Mouse (Mus musculus): ENCODE measurements at regions not wholly inside any gene's neighbourhood (a gene's known extent, or its start where the extent isn't known, plus 50 kb on each side); places are given as distances from the start of the nearest gene placed in this dataset.

- DNase-seq (ENCODE audit: low spot score): no peak
Measured at GRCm38 (mm10) chr13:11490766-11491165, 616.0 kb downstream of the Ryr2 start.

- DNase-seq (ENCODE audit: low spot score): no peak
Measured at GRCm38 (mm10) chr13:11483142-11483541, 623.6 kb downstream of the Ryr2 start.

GRCm38 (mm10) chr13:11482701-11483100, 624.0 kb downstream of the Ryr2 start:
- DNase-seq (ENCODE audit: low spot score): no peak

- no peak for DNase-seq (ENCODE audit: low spot score)
Measured at GRCm38 (mm10) chr13:11460251-11460650, 646.5 kb downstream of the Ryr2 start.

- no peak for DNase-seq (ENCODE audit: low spot score)
Measured at GRCm38 (mm10) chr13:11455113-11455512, 651.6 kb downstream of the Ryr2 start.

- no peak for DNase-seq (ENCODE audit: low spot score)
Measured at GRCm38 (mm10) chr13:11452448-11452847, 654.3 kb downstream of the Ryr2 start.

GRCm38 (mm10) chr13:11432465-11433339, 674.0 kb downstream of the Ryr2 start:
- DNase-seq (ENCODE audit: low spot score): peak; percentile 13

GRCm38 (mm10) chr13:11426820-11427219, 679.9 kb downstream of the Ryr2 start:
- DNase-seq (ENCODE audit: low spot score): no peak

- no peak for DNase-seq (ENCODE audit: low spot score)
Measured at GRCm38 (mm10) chr13:11392027-11392426, 714.7 kb downstream of the Ryr2 start.

GRCm38 (mm10) chr13:11375452-11375851, 731.3 kb downstream of the Ryr2 start:
- no peak for DNase-seq (ENCODE audit: low spot score)

GRCm38 (mm10) chr13:11369456-11369855, 737.3 kb downstream of the Ryr2 start:
- DNase-seq (ENCODE audit: low spot score): no peak

- no peak for DNase-seq (ENCODE audit: low spot score)
Measured at GRCm38 (mm10) chr13:11362872-11363271, 743.9 kb downstream of the Ryr2 start.

GRCm38 (mm10) chr13:11348502-11348849, 758.3 kb downstream of the Ryr2 start:
- no peak for DNase-seq (ENCODE audit: low spot score)

- DNase-seq (ENCODE audit: low spot score): no peak
Measured at GRCm38 (mm10) chr13:11347787-11348501, 758.8 kb downstream of the Ryr2 start.

- no peak for DNase-seq (ENCODE audit: low spot score)
Measured at GRCm38 (mm10) chr13:11344500-11344899, 762.2 kb downstream of the Ryr2 start.

- no peak for DNase-seq (ENCODE audit: low spot score)
Measured at GRCm38 (mm10) chr13:11338297-11338616, 768.5 kb downstream of the Ryr2 start.

- DNase-seq (ENCODE audit: low spot score): no peak
Measured at GRCm38 (mm10) chr13:11337610-11338296, 769.0 kb downstream of the Ryr2 start.

- DNase-seq (ENCODE audit: low spot score): no peak
Measured at GRCm38 (mm10) chr13:11336958-11337357, 769.8 kb downstream of the Ryr2 start.

- DNase-seq (ENCODE audit: low spot score): no peak
Measured at GRCm38 (mm10) chr13:11331991-11332390, 774.8 kb downstream of the Ryr2 start.

- DNase-seq (ENCODE audit: low spot score): no peak
Measured at GRCm38 (mm10) chr13:11308716-11309115, 798.0 kb downstream of the Ryr2 start.

- DNase-seq (ENCODE audit: low spot score): no peak
Measured at GRCm38 (mm10) chr13:11295493-11295892, 811.3 kb downstream of the Ryr2 start.

- DNase-seq (ENCODE audit: low spot score): peak; percentile 32
Measured at GRCm38 (mm10) chr13:11294689-11295088, 812.1 kb downstream of the Ryr2 start.

GRCm38 (mm10) chr13:11293750-11294149, 813.0 kb downstream of the Ryr2 start:
- DNase-seq (ENCODE audit: low spot score): no peak

Data from layer of hippocampus, adult 9-10 months (tissue).